Mouse (Mus musculus): ENCODE measurements around the gene Fxyd2. TPM values are rescaled to one million over a fixed set of nuclear protein-coding genes. Genes with fewer than 3 reads are reported as not detected.

Fxyd2 gene
- total RNA-seq, 2 experiments from 2014 or later, result 2.0 to 2.8 TPM

Other genes starting within 250 kb of the Fxyd2 start
- under 1 TPM in 1 of 2 experiments, not detected in 1; 0.21 TPM for gene BC049352, start 217.7 kb upstream of the Fxyd2 start, total RNA-seq (2021)
- not detected for gene Tmprss4, start 195.6 kb upstream of the Fxyd2 start, total RNA-seq (2021)
- 1 to 10 TPM; 1.7 to 1.8 TPM for gene Il10ra, start 130.5 kb upstream of the Fxyd2 start, total RNA-seq (2021)
- gene Tmprss13, start 80.6 kb upstream of the Fxyd2 start, total RNA-seq (2021), result under 1 TPM; 0.12 to 0.26 TPM
- gene Fxyd6, start 29.5 kb upstream of the Fxyd2 start, total RNA-seq (2021), result 10 to 100 TPM; 70.2 to 77.0 TPM
- gene Dscaml1, start 27.0 kb downstream of the Fxyd2 start, total RNA-seq (2021), result under 1 TPM; 0.32 to 0.36 TPM

Data from gastrocnemius, postnatal 4 days (tissue).